Mouse (Mus musculus) c-Kit-positive CD71-negative TER-119-negative erythroid progenitor cells, embryonic 14.5 days (primary cell): ENCODE measurements at regions not wholly inside any gene's neighbourhood (a gene's known extent, or its start where the extent isn't known, plus 50 kb on each side); places are given as distances from the start of the nearest gene placed in this dataset.
"Not testable (repeated sequence)": the region's sequence is repeated elsewhere in the genome, so short reads cannot be mapped to it uniquely, and the experiment has no call there.

ENCODE experiments used
- DNase-seq: peaks from one replicate; pipeline ENCODE4 v3.0.0-alpha.2; 2013; ENCODE audit warnings: low read depth

DNA sequence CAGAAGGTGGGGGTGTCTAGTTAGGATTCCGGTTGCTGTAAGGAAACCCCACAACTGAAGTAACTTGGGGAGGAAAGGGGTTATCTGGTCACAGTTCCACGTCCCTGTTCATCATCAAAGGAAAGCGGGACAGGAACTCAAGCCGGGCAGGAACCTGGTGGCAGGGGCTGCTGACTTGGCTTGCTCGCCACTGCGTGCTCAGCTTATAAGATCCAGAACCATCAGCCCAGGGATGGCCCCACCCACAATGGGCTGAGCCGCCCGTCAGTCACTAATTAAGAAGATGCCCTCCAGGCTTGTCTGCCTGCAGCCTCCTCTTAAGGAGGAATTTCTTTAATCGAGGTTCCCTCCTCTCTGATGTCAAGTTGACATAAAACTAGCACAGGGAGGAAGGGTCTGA lies 275.1 kb upstream of the Jarid2 start:
- no peak for DNase-seq

DNA sequence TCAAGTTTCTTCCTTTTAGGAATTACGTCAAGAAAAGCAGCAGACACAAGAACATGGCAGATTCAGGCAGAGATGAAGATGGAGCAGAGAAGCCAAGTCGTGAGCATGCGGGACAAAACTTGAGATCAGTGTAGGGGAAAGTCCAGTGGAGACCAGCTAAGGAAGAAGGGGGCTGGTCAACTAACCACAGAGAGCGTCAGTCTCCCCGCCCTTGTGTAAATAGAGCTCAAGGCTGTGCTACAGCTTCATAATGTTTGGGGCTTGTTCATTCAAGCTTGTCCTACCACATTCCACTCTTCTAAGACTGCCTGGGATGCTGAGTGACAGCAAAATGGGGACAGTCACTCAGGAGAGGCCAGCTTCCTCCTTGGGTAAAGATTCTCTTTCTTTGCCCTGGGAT lies 274.1 kb upstream of the Jarid2 start:
- no peak for DNase-seq

DNA sequence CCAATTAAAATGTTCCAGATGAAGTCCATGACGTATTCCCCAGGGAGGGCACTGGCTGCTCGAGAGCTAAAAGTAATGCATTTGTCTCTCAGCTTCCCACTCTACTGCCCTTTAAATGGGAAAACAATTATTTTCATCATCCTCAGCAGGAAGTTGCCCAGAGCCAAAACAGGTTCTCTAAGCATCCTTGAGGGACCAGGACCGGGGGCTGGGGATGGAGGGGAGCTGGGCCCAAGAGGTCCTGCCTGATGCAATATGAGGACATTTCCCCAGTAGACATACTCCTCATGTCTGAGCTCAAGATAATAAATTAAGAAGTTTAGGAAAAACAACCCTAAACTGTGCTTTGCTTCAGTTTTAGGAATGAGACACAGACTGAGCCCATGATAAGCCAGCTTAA lies 270.5 kb upstream of the Jarid2 start:
- no peak for DNase-seq

DNA sequence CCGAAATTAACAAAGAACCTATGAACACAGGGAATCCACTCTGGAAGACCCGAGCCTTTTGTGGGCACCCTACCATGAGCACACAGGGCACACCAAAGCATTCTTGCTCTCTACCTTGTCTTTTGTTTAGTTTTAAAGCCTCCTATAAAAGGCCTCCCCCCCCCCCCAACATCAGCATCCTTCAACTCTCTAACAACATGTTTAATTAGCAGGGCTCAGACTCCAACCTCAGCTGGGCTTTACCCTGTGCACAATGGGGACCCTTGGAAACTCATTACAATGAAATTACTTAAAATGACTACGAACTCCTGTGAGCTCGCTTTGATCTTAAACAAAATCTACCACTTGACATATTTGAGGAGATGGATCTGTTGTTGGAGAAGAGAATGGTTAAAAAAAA lies 270.1 kb upstream of the Jarid2 start:
- DNase-seq = no peak

DNA sequence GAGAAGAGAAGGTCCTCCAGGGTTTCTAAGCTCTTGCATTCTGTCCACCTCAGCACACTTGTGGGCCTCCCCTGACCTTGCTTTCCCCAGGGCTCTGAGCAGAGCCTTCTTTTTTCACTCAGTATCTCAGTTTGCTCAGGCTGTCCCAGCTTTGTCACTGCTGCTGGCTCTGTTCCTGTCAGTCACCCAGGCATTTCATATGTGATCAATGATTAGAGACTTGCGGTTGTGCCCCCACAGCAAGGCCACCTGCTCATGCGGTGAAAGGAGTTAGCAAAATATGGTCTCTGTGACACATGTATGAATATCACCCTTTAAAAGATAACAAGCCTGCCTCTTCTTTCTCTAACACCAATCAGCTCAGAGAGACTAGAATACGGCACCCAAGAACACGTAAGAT lies 265.6 kb upstream of the Jarid2 start:
- no peak for DNase-seq

DNA sequence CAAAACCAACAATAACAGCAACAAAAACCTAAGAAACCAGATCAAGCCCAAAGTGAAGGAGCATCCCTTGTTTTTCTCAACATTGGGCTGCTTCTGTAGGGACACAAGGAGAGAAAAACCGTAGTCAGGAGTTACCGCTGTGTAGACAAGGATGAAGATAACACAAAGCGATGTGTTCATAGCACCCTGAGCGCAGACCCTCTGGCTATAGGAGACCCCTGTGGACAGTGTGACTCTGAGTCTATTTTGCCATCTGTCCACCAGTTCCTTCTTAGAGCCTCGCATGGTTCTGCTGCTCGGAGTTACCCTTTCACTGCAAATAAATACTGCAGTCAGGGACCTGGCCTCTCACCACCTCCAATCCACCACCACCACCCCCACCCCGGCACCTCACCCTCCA lies 263.7 kb upstream of the Jarid2 start:
- no peak for DNase-seq

DNA sequence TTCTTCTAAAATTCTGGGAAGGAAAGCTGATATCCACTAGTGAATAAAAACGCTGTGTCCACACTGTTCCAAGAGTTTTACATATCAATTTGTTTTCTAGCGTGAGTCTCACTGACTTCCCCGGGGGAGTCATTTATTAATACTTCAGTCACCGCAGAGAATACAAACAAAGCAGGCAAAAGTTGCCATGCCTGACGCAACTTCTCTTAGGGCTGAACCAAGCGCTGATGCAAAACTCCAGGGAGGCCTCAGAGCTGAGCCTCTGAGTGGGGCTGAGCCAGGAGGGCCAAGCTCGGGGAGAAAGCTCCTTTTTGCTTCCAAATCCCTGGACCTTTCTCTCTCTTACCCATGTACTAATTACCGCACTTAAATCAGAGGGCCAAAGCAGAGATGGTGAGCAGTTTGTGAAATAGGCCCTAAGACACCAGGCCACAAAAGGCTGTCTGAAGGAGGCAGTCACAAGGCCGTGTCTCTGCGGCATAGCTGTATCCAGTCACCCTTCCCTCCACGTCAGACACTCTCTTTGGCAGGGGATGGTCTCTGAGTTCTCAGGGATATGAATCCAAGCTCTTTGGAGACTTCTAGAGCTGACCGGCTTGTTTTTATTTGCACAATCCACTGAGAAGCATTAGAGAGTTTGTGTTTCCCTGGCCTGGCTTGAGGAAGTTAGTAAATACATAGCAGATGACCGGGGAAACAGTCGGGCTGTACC lies 260.2 kb upstream of the Jarid2 start:
- DNase-seq = no peak

DNA sequence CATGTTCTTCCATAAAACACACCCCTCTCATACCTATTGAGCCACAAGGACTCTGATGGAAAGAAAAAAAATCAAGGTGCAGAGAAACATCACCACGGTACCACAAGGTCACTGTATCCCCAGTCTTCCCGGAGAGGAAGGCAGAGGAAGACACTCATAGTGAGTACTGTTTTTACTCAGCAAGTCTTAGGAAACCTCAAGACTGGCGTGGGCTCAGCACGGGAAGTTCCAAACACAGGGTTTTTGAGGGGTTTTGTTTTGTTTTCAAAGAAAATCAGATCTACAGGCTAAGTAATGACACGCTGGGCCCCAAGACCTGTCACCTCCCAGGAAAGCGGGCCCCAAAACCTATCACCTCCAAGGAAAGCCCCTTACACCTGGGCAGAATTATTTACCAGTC lies 259.6 kb upstream of the Jarid2 start:
- DNase-seq = no peak

DNA sequence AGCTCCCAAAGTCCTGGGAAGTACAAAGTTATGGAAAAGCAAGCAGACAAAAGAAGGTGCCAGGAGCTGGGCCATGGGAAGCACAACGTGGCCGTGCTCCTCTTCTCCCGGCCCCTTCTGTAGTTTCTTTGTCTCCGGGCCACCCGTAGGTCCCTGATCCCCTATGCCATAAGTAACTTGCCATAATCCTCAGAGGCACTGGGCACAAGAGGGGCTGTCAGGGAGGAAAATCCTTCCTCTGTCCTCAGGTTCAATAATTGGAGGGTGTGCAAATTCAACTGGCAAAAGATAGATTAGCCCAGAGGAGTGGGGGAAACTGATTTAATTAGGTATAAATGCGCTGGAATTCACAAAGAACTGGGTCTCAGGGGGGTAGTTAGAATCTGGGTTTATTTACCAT lies 256.1 kb upstream of the Jarid2 start:
- DNase-seq = no peak

DNA sequence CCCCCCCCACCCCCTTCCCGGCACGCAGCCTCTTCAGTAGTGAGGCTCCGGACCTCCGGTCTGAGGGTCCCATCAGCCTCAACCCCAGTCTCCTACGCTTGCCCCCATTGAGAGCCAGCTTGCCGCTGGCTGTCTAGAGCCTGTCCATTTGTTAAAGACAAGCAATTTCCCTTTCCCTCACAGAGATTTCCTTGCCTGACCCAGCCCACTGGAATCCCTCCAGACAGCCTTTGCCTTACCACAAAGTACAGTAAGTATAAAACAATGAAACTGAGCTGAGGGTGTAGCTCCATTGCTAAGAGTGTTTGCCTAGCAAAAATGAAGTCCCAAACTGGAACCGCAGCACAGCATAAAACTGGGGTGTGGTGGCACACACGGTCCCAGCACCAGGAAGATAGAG lies 252.4 kb upstream of the Jarid2 start:
- DNase-seq = no peak

DNA sequence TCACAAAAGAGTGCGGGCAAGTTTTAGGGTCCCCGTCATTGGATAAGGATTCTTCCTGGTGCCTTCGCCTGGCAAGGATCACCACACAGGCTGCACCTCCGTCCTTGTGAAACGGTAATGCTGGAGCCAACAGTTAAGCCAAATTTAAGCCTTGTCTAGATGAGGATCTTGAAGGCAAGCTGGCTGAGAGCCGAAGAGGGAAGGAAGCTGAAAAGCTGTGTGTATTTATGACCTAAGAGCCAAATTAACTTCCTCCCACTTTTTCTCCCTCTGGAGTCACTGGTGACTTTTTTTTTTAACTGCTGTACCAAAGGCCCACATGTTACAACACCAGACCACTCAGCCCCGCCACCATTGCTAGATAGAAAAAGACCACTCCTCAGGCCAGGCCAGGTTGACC lies 249.1 kb upstream of the Jarid2 start:
- DNase-seq = no peak

DNA sequence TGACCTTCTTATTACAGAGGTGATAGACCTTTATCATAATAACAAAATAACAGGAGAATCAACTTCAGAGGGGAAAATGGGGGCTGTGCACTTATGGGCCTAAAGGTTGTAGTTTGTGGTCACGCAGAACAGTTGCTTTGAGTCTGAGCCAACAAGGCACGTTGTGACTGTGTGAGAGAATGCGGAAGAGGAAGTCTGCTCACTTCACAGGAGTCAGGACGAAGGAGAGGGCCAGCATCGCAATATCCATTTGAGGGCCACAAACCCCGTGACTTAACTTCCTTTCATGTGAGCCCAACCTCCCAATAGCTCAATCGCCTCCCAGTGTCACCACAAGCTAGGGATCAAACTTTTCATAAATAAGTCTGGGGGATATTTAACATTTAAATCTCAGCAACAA lies 246.6 kb upstream of the Jarid2 start:
- no peak for DNase-seq

DNA sequence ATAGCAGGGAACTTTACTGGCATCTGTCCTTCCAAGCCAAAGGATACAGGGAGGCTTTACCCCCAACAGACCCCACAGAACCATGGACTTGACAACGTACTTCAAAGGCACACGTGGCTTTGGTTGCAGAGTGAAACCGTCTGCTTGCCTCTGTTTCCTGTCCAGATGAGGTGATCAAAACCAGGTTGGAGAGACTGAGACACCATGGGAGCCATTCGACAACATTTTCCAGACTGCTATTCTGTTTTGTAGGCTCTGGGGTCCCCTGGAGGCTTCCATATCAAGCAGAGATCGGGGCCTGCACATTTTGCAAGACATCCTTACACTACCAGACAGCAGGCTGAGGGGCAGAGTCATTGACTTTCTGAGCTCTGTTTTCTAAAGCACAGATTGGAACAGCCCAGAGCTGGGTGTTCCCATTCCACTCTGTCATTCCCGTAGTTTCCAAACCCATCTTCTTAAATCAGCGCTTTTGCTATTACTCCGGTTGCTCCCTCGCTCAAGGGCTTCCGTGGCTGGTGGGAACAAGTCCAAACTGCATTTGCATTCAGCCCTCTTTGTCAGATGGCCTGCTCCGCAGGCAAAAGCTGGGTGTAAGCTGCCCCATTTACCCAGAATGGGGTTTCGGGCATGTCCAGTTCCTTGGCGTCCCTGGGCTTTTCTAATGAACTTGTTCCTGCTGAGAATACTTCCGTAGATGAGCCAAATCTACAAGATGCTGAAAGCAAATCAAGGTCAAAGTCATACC lies 244.5 kb upstream of the Jarid2 start:
- no peak for DNase-seq

DNA sequence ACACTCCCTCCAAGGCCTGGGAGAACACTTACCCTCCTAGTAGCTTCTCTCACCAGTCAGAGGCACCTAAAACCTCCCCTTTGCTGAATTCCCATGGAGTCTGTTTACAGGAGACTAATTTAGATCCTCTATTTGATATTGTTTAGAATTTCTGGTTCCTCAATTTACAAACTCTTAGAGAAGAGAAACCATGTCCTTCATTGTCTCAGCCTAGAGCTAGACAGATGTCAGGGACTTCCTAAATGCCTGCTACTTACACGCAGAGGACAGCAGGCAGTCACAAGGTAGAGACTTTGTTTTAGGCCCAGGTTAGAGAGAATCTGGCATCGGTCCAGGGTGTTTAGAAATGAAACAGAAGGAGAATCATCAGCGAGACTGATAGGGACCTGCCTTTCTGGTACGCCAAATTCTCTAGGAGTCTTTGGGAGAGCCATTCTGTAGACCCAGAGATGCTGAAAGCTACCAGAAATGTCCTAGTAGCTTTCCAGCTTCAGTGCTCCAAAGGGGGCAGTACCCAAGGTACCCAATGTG lies 238.3 kb upstream of the Jarid2 start:
- DNase-seq = no peak

DNA sequence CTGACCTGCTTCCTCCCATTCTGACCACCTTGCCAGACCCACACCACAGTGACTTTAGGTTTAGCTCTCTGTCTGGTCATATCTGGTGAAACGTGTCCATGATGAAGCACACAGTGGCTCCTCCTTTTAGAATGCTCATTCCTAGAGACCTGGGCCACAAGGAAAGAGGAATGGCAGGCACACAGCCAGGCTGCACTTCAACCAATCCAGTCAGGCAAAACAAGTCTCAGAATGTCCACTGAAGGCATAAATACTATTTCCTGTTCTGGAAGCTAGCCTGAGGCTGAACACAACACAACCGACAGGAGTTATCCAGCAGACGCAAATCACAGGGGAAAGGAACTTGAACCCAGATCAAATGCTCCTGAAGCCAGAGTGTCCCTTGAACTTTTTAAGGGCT lies 235.4 kb upstream of the Jarid2 start:
- DNase-seq = no peak

DNA sequence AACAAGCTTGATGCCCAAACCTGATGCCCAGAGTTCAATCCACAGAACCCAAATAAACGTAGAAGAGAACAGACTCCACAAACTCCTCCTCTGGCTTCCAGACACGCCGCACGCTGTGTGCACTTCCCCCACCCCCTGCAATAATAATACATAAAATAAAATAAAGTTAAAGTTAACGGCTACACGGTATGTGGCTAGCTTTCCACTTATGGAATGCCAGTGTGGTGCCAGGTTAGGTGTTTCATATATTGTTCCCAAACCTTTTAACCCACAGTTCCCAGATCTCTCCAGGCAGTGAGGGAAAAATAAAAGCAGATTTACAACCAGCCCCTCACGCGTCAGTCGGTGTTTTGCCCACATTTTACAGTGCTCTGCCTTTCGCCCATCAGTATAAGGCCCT lies 233.8 kb upstream of the Jarid2 start:
- no peak for DNase-seq

DNA sequence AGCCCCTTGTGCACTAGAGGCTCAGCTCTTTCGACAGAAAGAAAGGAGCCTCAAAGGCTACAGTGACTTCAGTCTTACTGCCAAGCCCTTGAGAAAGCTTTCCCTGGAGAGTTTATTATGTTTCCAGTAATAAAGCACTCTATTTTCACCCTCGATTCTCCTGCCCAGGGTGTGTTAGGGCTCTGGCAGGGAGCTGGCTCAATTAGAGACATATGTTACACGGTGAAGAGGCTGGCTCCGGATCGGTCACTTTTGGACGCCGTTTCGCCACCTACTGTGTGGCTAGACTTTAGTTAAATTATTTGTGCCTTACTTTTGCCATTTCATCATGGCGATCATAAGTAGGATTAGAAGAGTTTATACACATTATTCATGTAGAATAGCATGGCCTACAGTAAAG lies 232.7 kb upstream of the Jarid2 start:
- DNase-seq = no peak

DNA sequence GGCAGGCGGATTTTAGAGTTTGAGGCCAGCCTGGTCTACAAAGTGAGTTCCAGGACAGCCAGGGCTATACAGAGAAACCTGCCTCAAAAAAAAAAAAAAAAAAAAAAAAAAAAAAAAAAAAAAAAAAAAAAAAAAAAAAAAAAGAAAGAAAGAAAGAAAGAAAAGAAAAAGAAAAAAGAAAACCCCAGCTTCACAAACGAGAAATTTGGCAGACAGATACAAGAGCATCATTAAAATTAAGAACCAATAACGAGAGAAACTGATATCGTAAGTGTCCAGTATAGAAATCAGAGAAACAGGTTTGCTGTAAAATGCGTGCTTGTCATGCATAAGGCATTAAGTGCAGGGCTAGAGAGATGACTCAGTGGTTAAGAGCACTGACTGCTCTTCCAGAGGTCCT lies 228.4 kb upstream of the Jarid2 start:
- DNase-seq = not testable (repeated sequence)

DNA sequence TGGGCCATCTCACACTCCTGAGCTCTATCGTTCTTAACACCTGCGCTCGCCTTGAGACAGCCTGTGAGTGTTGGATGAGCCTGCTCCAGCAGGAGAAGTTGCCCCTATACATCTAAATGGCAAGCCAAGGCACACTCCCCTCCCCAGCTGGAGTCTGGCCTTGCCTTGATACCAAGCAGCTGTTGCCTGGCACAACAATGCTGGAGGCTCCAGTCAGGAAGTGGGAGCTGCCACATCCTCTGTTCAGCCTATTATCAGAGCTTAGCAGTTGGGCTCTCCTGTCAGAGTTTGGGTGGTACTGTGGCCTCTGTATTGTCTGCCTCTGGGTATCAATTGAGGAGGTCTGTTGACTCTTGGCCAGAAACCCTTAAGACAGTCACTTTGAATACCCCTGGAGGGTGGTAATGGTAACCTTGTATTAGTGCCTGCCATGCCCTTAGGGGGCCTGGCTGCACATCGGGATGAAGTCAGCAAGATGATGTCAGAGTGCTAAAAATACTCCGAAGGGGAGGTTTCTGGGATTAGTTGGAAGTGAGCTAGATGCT lies 227.4 kb upstream of the Jarid2 start:
- DNase-seq = no peak

DNA sequence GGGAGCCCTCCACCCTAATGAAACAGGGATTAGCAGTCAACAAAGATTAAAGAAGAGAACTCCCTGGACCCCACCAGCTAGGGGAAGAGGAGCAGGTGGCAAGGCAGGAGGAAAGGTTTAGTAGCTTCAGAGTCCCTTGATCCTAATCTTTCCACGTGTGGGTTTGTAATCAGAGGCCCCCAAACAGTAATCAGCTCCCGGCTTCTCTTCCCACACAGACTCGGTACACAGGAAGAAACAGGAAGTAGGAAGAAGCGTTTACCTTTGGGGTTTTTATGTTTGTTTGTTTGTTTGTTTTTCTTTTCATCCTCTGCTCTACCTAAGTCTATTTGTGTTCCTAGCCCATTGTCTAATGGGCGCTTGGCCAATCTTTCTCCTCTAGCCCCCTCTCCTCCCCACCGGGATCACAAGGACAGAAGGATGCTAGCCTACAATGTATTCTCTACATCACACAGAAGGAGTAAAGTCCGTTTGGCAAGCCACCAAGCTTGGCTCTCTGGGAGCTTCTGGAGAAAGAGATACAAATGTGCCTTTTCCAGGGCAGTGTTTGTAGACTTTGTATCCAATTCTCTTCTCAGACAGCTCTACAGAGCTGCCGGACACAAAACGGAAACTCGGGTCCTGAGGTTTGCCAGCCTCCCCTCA lies 226.5 kb upstream of the Jarid2 start:
- no peak for DNase-seq

DNA sequence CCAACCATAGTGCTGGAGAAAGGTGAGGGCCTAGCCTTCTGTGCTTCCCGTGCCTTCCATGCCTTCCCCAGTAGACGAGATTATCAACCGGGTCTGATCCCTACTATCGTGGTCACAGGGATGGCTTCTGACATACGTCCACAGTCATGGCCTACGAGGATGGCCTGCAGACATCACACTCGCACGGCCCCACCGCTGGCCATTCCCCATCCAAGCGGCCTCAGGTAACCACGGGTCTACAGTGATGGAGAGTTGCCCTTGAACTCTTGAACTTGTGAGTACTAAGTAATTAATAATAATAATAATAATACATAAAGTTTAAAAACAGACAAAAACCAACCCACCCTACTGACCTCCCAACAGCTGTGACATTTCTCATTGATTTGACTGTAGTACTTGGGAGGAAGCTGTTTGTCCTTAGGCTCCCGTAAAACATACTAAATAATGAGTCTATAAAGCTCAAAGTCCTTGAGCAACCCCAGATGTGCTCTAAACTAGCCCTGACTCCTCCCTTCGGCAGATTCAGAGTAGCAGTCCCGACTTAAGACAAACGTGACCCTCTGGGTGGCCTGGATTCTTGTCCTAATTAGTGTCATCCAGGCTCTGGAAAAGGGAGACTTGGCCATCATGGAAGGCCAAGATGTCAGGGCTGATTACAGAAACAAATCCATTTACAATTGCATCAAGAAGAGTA lies 225.9 kb upstream of the Jarid2 start:
- no peak for DNase-seq

DNA sequence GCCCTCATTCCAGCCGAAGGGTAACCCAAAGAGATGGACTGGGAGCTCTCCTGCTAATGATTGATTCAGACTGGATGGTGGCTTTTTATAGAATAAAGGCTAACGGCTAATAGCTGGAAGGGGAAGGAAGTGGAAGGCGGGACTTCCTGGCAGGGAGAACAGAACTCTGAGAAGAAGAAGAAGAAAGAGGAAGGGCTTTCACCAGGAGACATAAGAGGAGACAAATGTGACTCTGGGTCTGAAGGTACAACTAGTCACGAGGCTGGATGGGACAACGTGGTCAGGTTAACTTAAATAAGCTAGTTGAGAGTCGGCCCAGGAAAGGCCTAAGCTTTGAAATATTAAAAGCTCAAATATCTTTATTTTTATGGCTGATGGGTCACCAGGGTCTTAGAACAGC lies 224.8 kb upstream of the Jarid2 start:
- no peak for DNase-seq
